Mouse (Mus musculus) limb, embryonic 11.5 days (tissue): ENCODE data around the gene Pax7. TPM values are rescaled to one million over a fixed set of nuclear protein-coding genes. Genes with fewer than 3 reads are reported as not detected.
A peak's percentile ranks its signal among the peaks of the same experiment; 100 is the strongest.

Source experiments
- ATAC-seq: fragments of 200-750 bp; cut with Nextera tagmentation; 2 replicates; pipeline ENCODE4 v1.8.0; 2017; ENCODE audit warnings: low read depth; ENCODE audit not compliant: insufficient number of reproducible peaks, low FRiP score, low TSS enrichment
- DNase-seq: peaks from one replicate; pipeline ENCODE4 v3.0.0-alpha.2; 2015; ENCODE audit warnings: low spot score
- H3K27ac ChIP-seq: fragments of 300-500 bp; sonication (generic); replicated peaks from 2 replicates; pipeline ENCODE4 v1.5.1; 2014; ENCODE audit warnings: low read depth, mild to moderate bottlenecking, low read length
- H3K27me3 ChIP-seq: fragments of 300-500 bp; sonication (generic); 2 replicates; pipeline ENCODE4 v1.6.1; 2014; ENCODE audit warnings: mild to moderate bottlenecking, low read length, mixed read lengths; ENCODE audit not compliant: control insufficient read depth, insufficient read depth
- H3K36me3 ChIP-seq: fragments of 300-500 bp; sonication (generic); 2 replicates; pipeline ENCODE4 v1.6.1; 2014; ENCODE audit warnings: mild to moderate bottlenecking, low read length, moderate library complexity, mixed read lengths; ENCODE audit not compliant: control insufficient read depth, insufficient read depth
- H3K4me1 ChIP-seq: fragments of 300-500 bp; sonication (generic); 2 replicates; pipeline ENCODE4 v1.6.1; 2014; ENCODE audit warnings: low read length, mixed read lengths; ENCODE audit not compliant: control insufficient read depth, insufficient read depth
- H3K4me2 ChIP-seq: fragments of 300-500 bp; sonication (generic); 2 replicates; pipeline ENCODE4 v1.6.1; 2014; ENCODE audit warnings: low read depth, mild to moderate bottlenecking, moderate library complexity; ENCODE audit not compliant: severe bottlenecking
- H3K4me3 ChIP-seq: fragments of 300-500 bp; sonication (generic); 2 replicates; pipeline ENCODE4 v1.5.1; 2014; ENCODE audit warnings: low read depth, low read length
- H3K9ac ChIP-seq: fragments of 300-500 bp; sonication (generic); 2 replicates; pipeline ENCODE4 v1.6.1; 2014; ENCODE audit warnings: mild to moderate bottlenecking, low read length
- H3K9me3 ChIP-seq: fragments of 300-500 bp; sonication (generic); 2 replicates; pipeline ENCODE4 v1.6.1; 2016; ENCODE audit warnings: low read length; ENCODE audit not compliant: control insufficient read depth
- WGBS: fragments of 180-500 bp; shearing (Covaris S2); extraction: QIAGEN DNeasy Blood & Tissue Kit; methylation state at CpG from one replicate; pipeline ENCODE4 v1.1.7; 2014; 5-methylcytosine and 5-hydroxymethylcytosine counted together
- polyA plus RNA-seq: library from polyadenylated mRNA; unstranded; fragments of >200 nt; fragmentation: Nextera tagmentation; extraction: Ambion mirVana; gene quantifications from 2 replicates; pipeline ENCODE4 v1.2.1, GENCODE M21; 2014

The Pax7 gene
- polyA plus RNA-seq, 1 experiment from 2014 or later: 0.25 TPM

- WGBS: 76% methylated on average over 3 of the region's 3 CpGs
- no peak for ATAC-seq
- no peak for DNase-seq
- H3K4me1 ChIP-seq: peaks cover 16% of the 10 kb centered on the region
- H3K27ac ChIP-seq: no peak overlapping the region
- no peak overlapping the region for H3K9ac ChIP-seq
- H3K9me3 ChIP-seq: no peaks in the 10 kb centered on the region
- H3K36me3 ChIP-seq: no peaks in the 10 kb centered on the region
- H3K4me2 ChIP-seq: no peak overlapping the region
- peaks cover 3% of the 10 kb centered on the region; the same call in 1 of the 2 replicates for H3K27me3 ChIP-seq
- no peak overlapping the region for H3K4me3 ChIP-seq
Measured at GRCm38 (mm10) chr4:139743626-139744025, 89.7 kb downstream of the Pax7 start.

GRCm38 (mm10) chr4:139737035-139737434 lies 96.3 kb downstream of the Pax7 start:
- whole genome bisulfite sequencing: 93% methylated on average over 9 of the region's 9 CpGs
- no peak for ATAC-seq

GRCm38 (mm10) chr4:139727101-139727500 lies 106.2 kb downstream of the Pax7 start:
- ATAC-seq: no peak
- 55% methylated on average over 2 of the region's 2 CpGs for WGBS
- no peaks in the 10 kb centered on the region for H3K27me3 ChIP-seq

More at GRCm38 (mm10) chr4:139737035-139737434, 96.3 kb downstream of the Pax7 start:
- Histone ChIP-seq H3K4me2 (no peak overlapping the region), H3K36me3 (no peaks in the 10 kb centered on the region), H3K4me1 (no peaks in the 10 kb centered on the region), H3K9me3 (no peaks in the 10 kb centered on the region), H3K27me3 (no peaks in the 10 kb centered on the region), H3K9ac (no peak overlapping the region), H3K27ac (no peak overlapping the region), H3K4me3 (no peak overlapping the region)
- DNase-seq: no peak

DNA sequence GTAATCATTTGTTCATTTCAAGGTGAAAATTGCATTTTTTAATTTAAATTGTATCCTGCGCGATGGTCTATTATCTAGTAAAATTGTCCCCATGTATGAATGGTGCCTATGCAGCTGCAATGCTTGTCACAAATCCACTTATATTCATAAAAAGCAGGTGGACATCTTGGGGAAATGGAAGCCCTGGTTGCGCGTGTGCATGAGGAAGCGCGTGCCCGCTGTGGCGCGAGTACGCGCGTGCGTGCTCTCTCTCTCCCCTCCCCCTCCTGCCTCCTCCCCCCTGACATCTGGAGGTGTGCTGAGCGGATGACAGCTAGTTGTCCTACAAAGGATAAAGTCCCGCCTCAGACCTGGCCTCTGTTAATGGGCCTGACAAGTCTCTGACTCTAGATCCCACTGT lies 107.9 kb downstream of the Pax7 start:
- Histone ChIP-seq H3K9ac (no peak overlapping the region), H3K27me3 (no peaks in the 10 kb centered on the region), H3K9me3 (no peaks in the 10 kb centered on the region), H3K27ac (no peak overlapping the region), H3K36me3 (no peaks in the 10 kb centered on the region), H3K4me3 (no peak overlapping the region), H3K4me1 (no peaks in the 10 kb centered on the region), H3K4me2 (no peak overlapping the region)
- no peak for ATAC-seq
- 57% methylated on average over 15 of the region's 15 CpGs for WGBS
- DNase-seq: no peak

More at GRCm38 (mm10) chr4:139727101-139727500, 106.2 kb downstream of the Pax7 start:
- H3K36me3 ChIP-seq: no peaks in the 10 kb centered on the region
- no peak overlapping the region for H3K9ac ChIP-seq
- H3K4me2 ChIP-seq: no peak overlapping the region
- no peaks in the 10 kb centered on the region; the same call in 1 of the 2 replicates for H3K9me3 ChIP-seq
- H3K4me3 ChIP-seq: no peak overlapping the region
- no peak for DNase-seq
- H3K27ac ChIP-seq: no peak overlapping the region
- no peaks in the 10 kb centered on the region for H3K4me1 ChIP-seq

DNA sequence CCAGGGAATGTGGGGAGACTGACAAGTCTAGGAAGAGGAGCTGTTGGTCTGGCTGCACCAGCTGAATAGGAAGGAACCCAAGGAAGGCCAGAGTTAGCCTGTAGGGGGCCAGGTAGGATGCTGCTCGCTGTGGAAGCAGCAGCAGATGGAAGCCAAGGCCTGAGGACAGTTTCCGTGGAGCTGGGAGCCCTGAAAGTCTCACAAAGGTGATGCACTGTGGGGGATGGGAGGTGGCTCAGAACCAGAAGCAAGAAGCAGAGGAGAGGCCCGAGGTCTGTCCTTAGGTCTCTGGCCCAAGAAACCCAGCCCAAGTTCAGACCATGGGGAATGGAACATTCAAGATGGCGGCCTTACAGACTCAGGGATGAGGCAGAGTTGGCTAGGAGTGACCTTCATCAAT lies 109.0 kb downstream of the Pax7 start:
- no peak for DNase-seq
- no peak overlapping the region for H3K4me2 ChIP-seq
- no peak for ATAC-seq
- no peaks in the 10 kb centered on the region for H3K4me1 ChIP-seq
- no peak overlapping the region for H3K27ac ChIP-seq
- H3K9ac ChIP-seq: no peak overlapping the region
- H3K9me3 ChIP-seq: no peaks in the 10 kb centered on the region
- H3K27me3 ChIP-seq: no peaks in the 10 kb centered on the region
- WGBS: 53% methylated on average over 4 of the region's 4 CpGs
- no peaks in the 10 kb centered on the region for H3K36me3 ChIP-seq
- no peak overlapping the region for H3K4me3 ChIP-seq

- ATAC-seq (no peak), DNase-seq (no peak)
- no peak overlapping the region for H3K27ac ChIP-seq
- WGBS: 84% methylated on average over 5 of the region's 5 CpGs
- peaks cover 13% of the 10 kb centered on the region for H3K4me1 ChIP-seq
- no peaks in the 10 kb centered on the region for H3K36me3 ChIP-seq
- H3K4me3 ChIP-seq: no peak overlapping the region
- no peaks in the 10 kb centered on the region for H3K27me3 ChIP-seq
- no peak overlapping the region for H3K9ac ChIP-seq
- H3K9me3 ChIP-seq: no peaks in the 10 kb centered on the region
- H3K4me2 ChIP-seq: no peak overlapping the region
Measured at GRCm38 (mm10) chr4:139718978-139719377, 114.3 kb downstream of the Pax7 start.

DNA sequence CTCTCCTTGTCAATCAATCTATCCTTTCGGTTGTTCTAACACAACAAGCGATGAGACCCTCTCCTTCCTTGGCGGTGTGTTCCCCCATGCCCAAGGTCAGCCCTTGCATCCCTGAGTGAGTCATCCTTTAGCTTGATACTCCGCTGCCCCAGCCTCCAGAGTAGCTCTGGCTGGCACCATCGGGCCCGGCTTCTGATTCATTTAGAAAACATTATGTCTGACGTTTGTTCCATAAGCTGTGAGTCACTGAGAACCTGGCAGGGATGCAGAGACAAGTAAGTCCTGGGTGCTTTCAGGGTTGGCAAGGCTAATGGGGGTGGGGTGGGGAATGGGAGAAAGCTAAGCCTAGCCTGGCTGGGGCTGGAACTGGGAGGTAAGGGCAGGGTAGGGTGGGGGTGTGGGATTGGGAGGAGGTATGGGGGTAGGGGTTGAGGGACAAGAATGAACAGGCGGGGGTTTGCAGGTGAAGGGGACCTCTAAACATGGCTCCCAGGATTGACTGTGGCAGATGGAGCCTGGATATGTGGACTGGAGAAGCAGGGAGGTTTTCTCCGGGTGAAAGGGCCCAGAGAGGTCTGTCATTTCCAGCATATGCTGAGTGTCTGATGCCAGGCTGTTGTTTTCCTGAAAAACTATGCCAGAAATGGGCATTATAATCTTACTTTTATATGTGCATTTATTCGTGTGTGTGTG lies 116.7 kb downstream of the Pax7 start:
- Histone ChIP-seq H3K4me1 (peaks cover 13% of the 10 kb centered on the region), H3K9me3 (no peaks in the 10 kb centered on the region), H3K27ac (no peak overlapping the region), H3K36me3 (no peaks in the 10 kb centered on the region), H3K4me2 (no peak overlapping the region), H3K9ac (no peak overlapping the region), H3K27me3 (0 out of 2 replicates have a peak, but pooled peaks cover 3% of the 10 kb centered on the region), H3K4me3 (no peak overlapping the region)
- DNase-seq: no peak
- 91% methylated on average over 10 of the region's 10 CpGs for WGBS
- no peak for ATAC-seq

DNA sequence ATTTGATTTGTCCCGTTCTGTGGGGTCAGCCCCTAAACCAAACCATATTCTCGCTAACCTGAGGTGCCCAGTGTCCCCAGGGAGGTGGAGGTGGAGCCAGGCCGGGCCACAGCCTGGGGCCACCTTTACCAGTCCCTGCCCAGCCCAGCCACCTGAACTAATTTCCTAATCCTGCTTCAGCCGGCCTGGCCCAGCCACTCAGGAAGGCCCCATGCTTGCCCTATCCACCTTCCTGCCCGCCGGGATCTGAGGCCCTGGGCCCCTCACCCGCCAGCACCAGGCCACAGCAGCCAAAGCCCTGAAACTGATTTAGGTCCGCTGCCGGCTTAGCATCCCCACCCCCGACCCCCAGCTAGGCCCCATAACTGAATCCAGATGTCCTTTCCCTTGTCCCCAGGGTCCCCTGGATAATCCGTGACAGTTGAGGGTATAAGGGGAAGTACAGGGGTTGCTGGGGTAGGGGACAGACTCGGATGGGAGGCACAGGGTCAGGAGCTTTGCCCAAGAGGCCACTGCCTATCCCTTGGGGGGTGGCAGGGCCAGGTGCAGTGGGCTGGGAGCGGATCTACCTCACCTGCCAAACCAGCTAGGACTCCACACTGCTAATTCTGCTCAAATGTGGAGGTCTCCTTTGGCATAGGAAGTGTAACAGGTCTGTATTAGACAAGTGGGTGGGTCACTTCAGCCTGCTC lies 117.9 kb downstream of the Pax7 start:
- ATAC-seq (0 out of 2 replicates have a peak, but pooled peaks have one; percentile 31), DNase-seq (peak; percentile 57)
- Histone ChIP-seq H3K4me1 (peaks cover 19% of the 10 kb centered on the region), H3K4me2 (peak overlapping the region; percentile 24; the same call in 1 of the 2 replicates), H3K27ac (0 out of 2 replicates have a peak overlapping the region, but pooled peaks have one; percentile 30), H3K4me3 (no peak overlapping the region), H3K9me3 (no peaks in the 10 kb centered on the region), H3K36me3 (no peaks in the 10 kb centered on the region), H3K27me3 (0 out of 2 replicates have a peak, but pooled peaks cover 3% of the 10 kb centered on the region), H3K9ac (no peak overlapping the region)
- 9% methylated on average over 13 of the region's 13 CpGs for WGBS
